Mouse (Mus musculus): Measurements from ENCODE around the gene Pim1. TPM values are rescaled to one million over a fixed set of nuclear protein-coding genes. Genes with fewer than 3 reads are reported as not detected.

The Pim1 gene
- polyA plus RNA-seq, 1 experiment from 2014 or later = 17.9 TPM

GRCm38 (mm10) chr17:29531757-29532384 is 41.3 kb downstream of the Pim1 start:
- Histone ChIP-seq H3K27ac (no peak overlapping the region), H3K9me3 (replicated peaks) (no peaks in the 10 kb centered on the region), H3K4me1 (replicated peaks) (peaks cover 6% of the 10 kb centered on the region), H3K4me3 (no peak overlapping the region), H3K9ac (no peak overlapping the region), H3K27me3 (no peaks in the 10 kb centered on the region), H3K4me2 (no peak overlapping the region), H3K36me3 (no peaks in the 10 kb centered on the region)
- no peak for ATAC-seq (replicated peaks; ENCODE audit: insufficient number of reproducible peaks, insufficient read depth, low FRiP score, low read depth)
- WGBS = 48% methylated on average over 10 of the region's 10 CpGs

- Histone ChIP-seq H3K4me1 (replicated peaks) (peaks cover 6% of the 10 kb centered on the region), H3K9me3 (replicated peaks) (no peaks in the 10 kb centered on the region), H3K4me3 (no peak overlapping the region), H3K4me2 (no peak overlapping the region), H3K27me3 (no peaks in the 10 kb centered on the region), H3K9ac (no peak overlapping the region), H3K27ac (no peak overlapping the region), H3K36me3 (no peaks in the 10 kb centered on the region)
- 83% methylated on average over 11 of the region's 11 CpGs for WGBS
- no peak for ATAC-seq (replicated peaks; ENCODE audit: insufficient number of reproducible peaks, insufficient read depth, low FRiP score, low read depth)
Observed at GRCm38 (mm10) chr17:29533866-29534265, 43.3 kb downstream of the Pim1 start.

- ATAC-seq (replicated peaks; ENCODE audit: insufficient number of reproducible peaks, insufficient read depth, low FRiP score, low read depth) = no peak
- H3K27ac ChIP-seq = no peak overlapping the region
- H3K4me3 ChIP-seq = no peak overlapping the region
- no peak overlapping the region for H3K4me2 ChIP-seq
- no peaks in the 10 kb centered on the region for H3K27me3 ChIP-seq
- no peak overlapping the region for H3K9ac ChIP-seq
- H3K4me1 ChIP-seq (replicated peaks) = no peaks in the 10 kb centered on the region
- H3K9me3 ChIP-seq (replicated peaks) = no peaks in the 10 kb centered on the region
- 87% methylated on average over 8 of the region's 8 CpGs for WGBS
- no peaks in the 10 kb centered on the region for H3K36me3 ChIP-seq
Observed at GRCm38 (mm10) chr17:29540426-29540825, 49.9 kb downstream of the Pim1 start.

GRCm38 (mm10) chr17:29541419-29541818 is 50.9 kb downstream of the Pim1 start:
- H3K27ac ChIP-seq = peak overlapping the region; percentile 24; the same call in 1 of the 2 replicates
- H3K4me1 ChIP-seq (replicated peaks) = no peaks in the 10 kb centered on the region
- no peaks in the 10 kb centered on the region for H3K27me3 ChIP-seq
- no peaks in the 10 kb centered on the region for H3K36me3 ChIP-seq
- no peak overlapping the region for H3K4me2 ChIP-seq
- no peak overlapping the region for H3K4me3 ChIP-seq
- H3K9ac ChIP-seq = no peak overlapping the region
- H3K9me3 ChIP-seq (replicated peaks) = no peaks in the 10 kb centered on the region
- 39% methylated on average over 14 of the region's 14 CpGs for WGBS
- ATAC-seq (replicated peaks; ENCODE audit: insufficient number of reproducible peaks, insufficient read depth, low FRiP score, low read depth) = peak; percentile 83

GRCm38 (mm10) chr17:29542831-29543690 is 52.5 kb downstream of the Pim1 start:
- Histone ChIP-seq H3K4me3 (no peak overlapping the region), H3K27ac (no peak overlapping the region), H3K4me1 (replicated peaks) (no peaks in the 10 kb centered on the region), H3K9me3 (replicated peaks) (no peaks in the 10 kb centered on the region), H3K36me3 (no peaks in the 10 kb centered on the region), H3K9ac (no peak overlapping the region), H3K4me2 (no peak overlapping the region), H3K27me3 (no peaks in the 10 kb centered on the region)
- WGBS = 83% methylated on average over 19 of the region's 19 CpGs
- ATAC-seq (replicated peaks; ENCODE audit: insufficient number of reproducible peaks, insufficient read depth, low FRiP score, low read depth) = no peak

GRCm38 (mm10) chr17:29544064-29544463 is 53.5 kb downstream of the Pim1 start:
- 75% methylated on average over 2 of the region's 2 CpGs for whole genome bisulfite sequencing
- Histone ChIP-seq H3K4me2 (no peak overlapping the region), H3K4me3 (no peak overlapping the region), H3K36me3 (no peaks in the 10 kb centered on the region), H3K4me1 (replicated peaks) (no peaks in the 10 kb centered on the region), H3K9me3 (replicated peaks) (no peaks in the 10 kb centered on the region), H3K9ac (no peak overlapping the region), H3K27ac (no peak overlapping the region), H3K27me3 (no peaks in the 10 kb centered on the region)
- no peak for ATAC-seq (replicated peaks; ENCODE audit: insufficient number of reproducible peaks, insufficient read depth, low FRiP score, low read depth)

- no peak overlapping the region for H3K27ac ChIP-seq
- no peaks in the 10 kb centered on the region for H3K9me3 ChIP-seq (replicated peaks)
- no peaks in the 10 kb centered on the region for H3K27me3 ChIP-seq
- WGBS = 87% methylated on average over 5 of the region's 5 CpGs
- no peak overlapping the region for H3K4me3 ChIP-seq
- H3K4me1 ChIP-seq (replicated peaks) = peaks cover 5% of the 10 kb centered on the region
- no peak overlapping the region for H3K4me2 ChIP-seq
- H3K9ac ChIP-seq = no peak overlapping the region
- no peaks in the 10 kb centered on the region for H3K36me3 ChIP-seq
- ATAC-seq (replicated peaks; ENCODE audit: insufficient number of reproducible peaks, insufficient read depth, low FRiP score, low read depth) = no peak
Observed at GRCm38 (mm10) chr17:29545241-29545640, 54.7 kb downstream of the Pim1 start.

Other genes with a start within 250 kb of the Pim1 start
- 86.8 and 107 TPM in 2 replicates for gene Ppil1, start 226.6 kb upstream of the Pim1 start, polyA plus RNA-seq (2015; fragmentation: Nextera tagmentation; extraction: Ambion mirVana)
- 91.1 and 96.0 TPM in 2 replicates for gene BC004004, start 222.0 kb upstream of the Pim1 start, polyA plus RNA-seq (2015; fragmentation: Nextera tagmentation; extraction: Ambion mirVana)
- 4.3 and 5.8 TPM in 2 replicates for gene Pi16, start 173.1 kb upstream of the Pim1 start, polyA plus RNA-seq (2015; fragmentation: Nextera tagmentation; extraction: Ambion mirVana)
- gene Mtch1, start 142.8 kb upstream of the Pim1 start, polyA plus RNA-seq (2015; fragmentation: Nextera tagmentation; extraction: Ambion mirVana) = 224 and 299 TPM in 2 replicates
- 3.0 and 7.0 TPM in 2 replicates for gene Fgd2, start 129.8 kb upstream of the Pim1 start, polyA plus RNA-seq (2015; fragmentation: Nextera tagmentation; extraction: Ambion mirVana)
- not detected in 2 replicates for gene Gm17657, start 58.9 kb downstream of the Pim1 start, polyA plus RNA-seq (2015; fragmentation: Nextera tagmentation; extraction: Ambion mirVana)
- gene Tbc1d22b, start 59.0 kb downstream of the Pim1 start, polyA plus RNA-seq (2015; fragmentation: Nextera tagmentation; extraction: Ambion mirVana) = 8.5 and 13.0 TPM in 2 replicates
- 0.62 and 1.0 TPM in 2 replicates for gene Tmem217, start 61.6 kb downstream of the Pim1 start, polyA plus RNA-seq (2015; fragmentation: Nextera tagmentation; extraction: Ambion mirVana)
- 44.6 and 53.2 TPM in 2 replicates for gene Rnf8, start 124.0 kb downstream of the Pim1 start, polyA plus RNA-seq (2015; fragmentation: Nextera tagmentation; extraction: Ambion mirVana)
- 1.8 and 2.4 TPM in 2 replicates for gene Gm28043, start 124.1 kb downstream of the Pim1 start, polyA plus RNA-seq (2015; fragmentation: Nextera tagmentation; extraction: Ambion mirVana)
- 78.3 and 88.5 TPM in 2 replicates for gene Cmtr1, start 169.8 kb downstream of the Pim1 start, polyA plus RNA-seq (2015; fragmentation: Nextera tagmentation; extraction: Ambion mirVana)
- 10.3 and 12.5 TPM in 2 replicates for gene Ccdc167, start 226.3 kb downstream of the Pim1 start, polyA plus RNA-seq (2015; fragmentation: Nextera tagmentation; extraction: Ambion mirVana)